Mouse (Mus musculus) hindbrain, embryonic 10.5 days (tissue): Measurements from ENCODE around the gene Prr19. TPM values are rescaled to one million over a fixed set of nuclear protein-coding genes. Genes with fewer than 3 reads are reported as not detected.
"Not testable (repeated sequence)": the region's sequence is repeated elsewhere in the genome, so short reads cannot be mapped to it uniquely, and the experiment has no call there.

Source experiments
- DNase-seq: peaks from one replicate; pipeline ENCODE4 v3.0.0-alpha.2; 2017; ENCODE audit warnings: low spot score
- H3K27ac ChIP-seq: fragments of 300-500 bp; sonication (generic); 2 replicates; pipeline ENCODE4 v1.5.1; 2016; ENCODE audit warnings: mild to moderate bottlenecking, moderate library complexity
- H3K27me3 ChIP-seq: fragments of 300-500 bp; sonication (generic); 2 replicates; pipeline ENCODE4 v1.6.1; 2016; ENCODE audit warnings: mild to moderate bottlenecking; ENCODE audit not compliant: poor library complexity, insufficient read depth, severe bottlenecking
- H3K36me3 ChIP-seq: fragments of 300-500 bp; sonication (generic); 2 replicates; pipeline ENCODE4 v1.6.1; 2016; ENCODE audit warnings: mild to moderate bottlenecking, moderate library complexity
- H3K4me1 ChIP-seq: fragments of 300-500 bp; sonication (generic); replicated peaks from 2 replicates; pipeline ENCODE4 v1.6.1; 2016; ENCODE audit warnings: mild to moderate bottlenecking
- H3K4me3 ChIP-seq: fragments of 300-500 bp; sonication (generic); 2 replicates; pipeline ENCODE4 v1.5.1; 2016; ENCODE audit warnings: mild to moderate bottlenecking, moderate library complexity
- H3K9me3 ChIP-seq: fragments of 300-500 bp; sonication (generic); 2 replicates; pipeline ENCODE4 v1.6.1; 2016; ENCODE audit warnings: mild to moderate bottlenecking, moderate library complexity
- WGBS: fragments of 180-500 bp; shearing (Covaris S2); methylation state at CpG from one replicate; pipeline ENCODE4 v1.1.7; 2016; 5-methylcytosine and 5-hydroxymethylcytosine counted together
- polyA plus RNA-seq: library from polyadenylated mRNA; unstranded; fragments of >200 nt; fragmentation: Nextera tagmentation; extraction: Ambion mirVana; gene quantifications from 2 replicates; pipeline ENCODE4 v1.2.1, GENCODE M21; 2016

Gene Prr19
- polyA plus RNA-seq: 1.2 and 2.1 TPM in 2 replicates

DNA sequence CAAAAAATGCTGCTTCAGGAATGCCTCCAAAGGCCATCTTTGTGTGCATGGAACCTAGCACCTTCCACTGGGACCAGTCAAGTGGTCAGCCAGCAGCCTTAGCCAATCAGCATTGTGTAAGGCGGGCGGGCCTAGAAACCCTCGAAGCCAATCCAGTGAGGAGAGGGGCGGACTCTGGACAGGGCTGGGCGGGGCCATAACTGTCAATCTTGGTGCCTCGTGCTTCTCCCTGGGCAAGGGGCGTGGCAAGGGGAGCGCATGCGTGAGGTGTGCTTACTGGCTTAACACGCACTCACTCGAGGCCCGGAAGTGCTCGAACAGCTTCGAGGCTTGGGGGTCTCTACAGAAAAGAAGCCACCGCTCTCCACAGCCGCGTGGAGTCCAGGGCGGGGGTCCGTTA is at the start of gene Prr19:
Gene Prr19 (plus strand): TSS at position 349 of the 400 bp plus-strand sequence.
- Histone ChIP-seq H3K4me1 (peaks cover 46% of the 10 kb centered on the region), H3K9me3 (no peaks in the 10 kb centered on the region), H3K27me3 (peaks cover 9% of the 10 kb centered on the region; the same call in 1 of the 2 replicates), H3K27ac (no peak within 1 kb of the TSS), H3K4me3 (no peak within 1 kb of the TSS), H3K36me3 (peaks cover 3% of the 10 kb centered on the region)
- DNase-seq: peak; percentile 76
- WGBS: 52% methylated on average over 19 of the region's 19 CpGs

DNA sequence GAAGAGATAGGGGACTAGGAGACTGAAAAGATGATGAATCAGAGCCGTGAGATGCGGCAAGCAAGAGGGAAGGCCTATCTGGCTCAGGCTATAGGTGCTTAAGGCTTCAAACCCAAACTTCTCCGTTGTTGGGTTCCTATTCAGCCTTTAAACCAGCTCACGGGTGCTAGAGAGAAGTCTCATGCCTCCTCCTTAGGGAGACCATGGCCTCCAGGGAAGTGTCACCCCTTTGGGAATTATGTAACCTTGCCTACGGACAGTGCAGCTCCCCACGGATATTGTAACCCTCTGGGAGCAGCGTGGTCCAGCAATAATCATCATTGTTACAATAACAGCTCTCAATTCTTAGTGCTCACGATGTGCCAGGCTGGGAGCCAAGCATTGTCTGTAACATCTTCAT is 49.4 kb upstream of the Prr19 start:
- WGBS: 23% methylated on average over 8 of the region's 8 CpGs
- no peak for DNase-seq

DNA sequence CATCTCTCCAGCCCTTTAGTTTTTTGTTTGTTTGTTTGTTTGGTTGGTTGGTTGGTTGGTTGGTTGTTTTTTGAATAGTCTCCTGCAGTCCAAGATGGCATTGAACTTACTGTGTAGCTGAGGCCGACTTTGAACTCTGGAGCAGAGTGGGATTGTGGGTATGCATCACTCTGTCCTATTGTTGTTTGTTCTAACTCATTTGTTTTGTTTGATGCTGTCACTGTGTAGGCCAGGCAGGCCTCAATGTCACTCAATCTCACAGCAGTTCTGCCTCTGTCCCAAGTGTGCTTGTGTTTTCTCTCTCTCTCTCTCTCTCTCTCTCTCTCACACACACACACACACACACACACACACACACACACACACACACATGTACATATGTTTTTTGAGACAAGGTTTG is 39.3 kb upstream of the Prr19 start:
- Histone ChIP-seq H3K27me3 (0 out of 2 replicates have a peak, but pooled peaks cover 7% of the 10 kb centered on the region), H3K4me3 (no peak overlapping the region), H3K27ac (no peak overlapping the region), H3K36me3 (no peaks in the 10 kb centered on the region), H3K4me1 (peaks cover 14% of the 10 kb centered on the region), H3K9me3 (no peaks in the 10 kb centered on the region)
- 86% methylated on average over 1 of the region's 1 CpGs for WGBS
- no peak for DNase-seq

More for the DNA sequence above, 49.4 kb upstream of the Prr19 start:
- Histone ChIP-seq H3K9me3 (no peaks in the 10 kb centered on the region), H3K27me3 (no peaks in the 10 kb centered on the region), H3K36me3 (0 out of 2 replicates have a peak, but pooled peaks cover 3% of the 10 kb centered on the region), H3K4me3 (peak overlapping the region; percentile 85), H3K4me1 (peaks cover 49% of the 10 kb centered on the region), H3K27ac (peak overlapping the region; percentile 97)

DNA sequence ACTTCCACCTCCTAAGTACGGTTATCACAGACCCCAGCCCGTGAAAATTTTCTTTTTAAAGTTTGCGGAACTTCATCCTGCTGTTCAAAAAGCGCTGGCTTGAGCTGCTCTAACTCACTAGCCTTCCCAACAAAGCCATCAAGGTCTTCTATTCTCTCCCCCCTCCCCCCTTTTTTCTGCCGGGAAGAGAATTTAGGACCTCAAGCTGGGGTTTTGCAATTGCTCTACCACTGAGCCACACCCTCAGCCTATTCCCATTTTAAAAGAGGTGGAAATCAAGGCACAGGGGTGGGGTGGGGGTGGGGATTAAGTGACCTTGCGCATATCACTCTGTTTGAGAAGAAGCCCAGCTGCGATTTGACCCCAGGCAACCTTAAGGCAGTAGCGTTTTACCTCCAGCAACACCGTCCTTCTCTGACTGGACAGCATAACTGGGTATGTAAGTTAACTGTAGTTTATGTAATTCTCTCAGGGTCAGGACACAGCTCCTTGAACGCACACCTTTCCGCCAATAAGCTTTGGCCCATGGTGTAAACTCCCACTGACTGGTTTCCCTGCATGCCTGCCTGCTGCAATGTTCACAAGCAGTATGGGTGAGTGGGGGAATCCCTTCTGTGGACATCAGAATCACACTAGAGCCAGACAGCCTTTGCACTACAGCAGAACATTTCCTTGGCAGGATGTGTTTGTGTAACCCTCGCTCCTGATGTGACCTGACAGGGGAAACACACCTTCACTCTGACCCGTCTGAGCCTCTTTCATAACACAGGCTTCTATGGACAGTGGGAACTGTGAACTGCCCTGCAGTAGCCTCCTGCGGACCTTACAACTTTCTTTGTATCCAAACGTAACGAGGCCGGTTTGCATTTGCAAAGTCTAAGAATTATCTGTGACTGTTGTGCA is 37.0 kb upstream of the Prr19 start:
- WGBS: 21% methylated on average over 17 of the region's 17 CpGs
- H3K4me1 ChIP-seq: peaks cover 27% of the 10 kb centered on the region
- DNase-seq: no peak
- 0 out of 2 replicates have a peak, but pooled peaks cover 7% of the 10 kb centered on the region for H3K27me3 ChIP-seq
- H3K4me3 ChIP-seq: no peak overlapping the region
- no peaks in the 10 kb centered on the region for H3K9me3 ChIP-seq
- H3K36me3 ChIP-seq: no peaks in the 10 kb centered on the region
- no peak overlapping the region for H3K27ac ChIP-seq

DNA sequence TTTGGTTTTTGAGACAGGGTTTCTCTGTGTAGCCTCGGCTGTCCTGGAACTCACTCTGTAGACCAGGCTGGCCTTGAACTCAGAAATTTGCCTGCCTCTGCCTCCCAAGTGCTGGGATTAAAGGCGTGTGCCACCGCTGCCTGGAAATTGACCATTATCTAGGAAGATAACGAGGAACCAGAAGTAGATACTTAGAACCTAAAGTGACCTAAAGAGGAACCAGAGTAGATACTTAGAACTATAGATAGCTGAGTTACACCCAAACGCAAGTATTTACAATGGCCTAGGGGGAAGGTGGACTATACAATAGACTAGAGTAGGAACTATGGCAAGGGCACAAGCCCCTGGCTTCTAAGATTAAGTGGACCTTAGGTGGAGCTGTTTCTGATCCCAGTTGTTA is 35.5 kb upstream of the Prr19 start:
- WGBS: 95% methylated on average over 5 of the region's 5 CpGs
- not testable (repeated sequence) for H3K9me3 ChIP-seq, H3K27me3 ChIP-seq, DNase-seq, H3K36me3 ChIP-seq, H3K4me3 ChIP-seq, H3K27ac ChIP-seq
- H3K4me1 ChIP-seq: peaks cover 43% of the 10 kb centered on the region

DNA sequence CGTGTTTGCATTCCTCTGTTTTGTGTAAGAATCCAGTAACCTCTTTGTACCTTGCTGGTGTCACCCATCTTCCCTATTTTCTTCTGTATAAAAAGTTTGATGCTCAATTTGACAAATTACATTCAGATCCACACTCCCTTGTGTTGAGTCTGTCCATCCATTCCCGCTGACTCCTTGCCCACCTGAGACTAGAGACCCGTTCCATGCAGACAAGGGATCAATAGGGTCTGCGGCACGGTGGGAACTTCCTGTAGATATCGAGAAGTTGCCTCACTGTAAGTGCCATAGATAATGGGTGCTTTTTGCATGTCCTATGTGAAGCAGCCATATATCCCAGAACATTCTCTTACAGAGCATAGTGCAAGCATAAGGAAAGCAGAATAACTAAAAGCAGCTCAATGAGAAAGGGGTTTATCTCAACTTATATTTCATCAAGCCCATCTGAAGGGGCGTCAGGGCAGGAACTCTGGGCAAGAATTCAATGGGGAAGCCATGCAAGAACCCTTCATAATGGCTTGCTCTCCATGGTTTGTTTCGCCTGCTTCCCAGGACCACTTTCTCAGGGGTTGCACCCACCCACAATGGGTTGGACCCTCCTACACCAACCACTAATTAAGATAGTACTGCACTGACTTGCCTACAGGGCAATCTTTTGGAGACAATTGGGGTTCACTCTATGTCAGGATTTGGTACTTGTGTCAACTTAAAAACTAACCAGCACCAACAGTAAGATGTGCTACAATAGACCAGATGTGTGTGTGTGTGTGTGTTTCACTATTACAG is 34.8 kb upstream of the Prr19 start:
- WGBS: 92% methylated on average over 8 of the region's 8 CpGs
- no peak for DNase-seq
- Histone ChIP-seq H3K36me3 (peaks cover 7% of the 10 kb centered on the region), H3K27ac (peak overlapping the region; percentile 95; the same call in 1 of the 2 replicates), H3K4me3 (peak overlapping the region; percentile 91), H3K9me3 (no peaks in the 10 kb centered on the region), H3K27me3 (0 out of 2 replicates have a peak, but pooled peaks cover 7% of the 10 kb centered on the region), H3K4me1 (peaks cover 49% of the 10 kb centered on the region)

DNA sequence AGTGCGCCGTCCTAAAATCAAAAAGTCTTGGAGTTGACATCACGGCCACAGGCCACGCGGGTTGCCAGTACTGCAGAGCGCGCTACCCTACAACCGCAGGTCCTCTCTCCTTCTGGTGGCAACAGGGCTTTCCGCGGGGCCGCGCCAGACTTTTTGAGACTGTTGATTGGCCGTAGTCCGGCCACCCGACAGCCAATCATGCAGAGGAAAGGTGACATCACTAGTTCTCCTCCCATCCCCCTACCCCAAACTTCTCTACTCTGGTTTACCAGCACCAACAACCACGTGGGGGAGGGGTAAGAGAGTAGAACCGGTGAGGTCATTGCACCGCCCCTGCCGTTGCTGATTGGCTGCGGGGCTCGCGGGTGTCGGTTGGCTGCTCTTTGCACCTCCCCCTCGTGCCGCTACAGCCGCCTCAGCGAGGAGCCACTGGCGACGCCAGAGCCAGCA is 33.9 kb upstream of the Prr19 start, which contains the start of gene Cic:
Gene Cic (plus strand): TSS at position 404 of the 450 bp plus-strand sequence.
- peaks cover 17% of the 10 kb centered on the region for H3K36me3 ChIP-seq
- WGBS: under 1% methylated on average over 29 of the region's 29 CpGs
- peak within 1 kb of the TSS; percentile 91 for H3K4me3 ChIP-seq
- H3K4me1 ChIP-seq: peaks cover 50% of the 10 kb centered on the region
- no peaks in the 10 kb centered on the region for H3K9me3 ChIP-seq
- peak within 1 kb of the TSS; percentile 95 for H3K27ac ChIP-seq
- H3K27me3 ChIP-seq: 0 out of 2 replicates have a peak, but pooled peaks cover 7% of the 10 kb centered on the region
- peak; percentile 99 for DNase-seq

DNA sequence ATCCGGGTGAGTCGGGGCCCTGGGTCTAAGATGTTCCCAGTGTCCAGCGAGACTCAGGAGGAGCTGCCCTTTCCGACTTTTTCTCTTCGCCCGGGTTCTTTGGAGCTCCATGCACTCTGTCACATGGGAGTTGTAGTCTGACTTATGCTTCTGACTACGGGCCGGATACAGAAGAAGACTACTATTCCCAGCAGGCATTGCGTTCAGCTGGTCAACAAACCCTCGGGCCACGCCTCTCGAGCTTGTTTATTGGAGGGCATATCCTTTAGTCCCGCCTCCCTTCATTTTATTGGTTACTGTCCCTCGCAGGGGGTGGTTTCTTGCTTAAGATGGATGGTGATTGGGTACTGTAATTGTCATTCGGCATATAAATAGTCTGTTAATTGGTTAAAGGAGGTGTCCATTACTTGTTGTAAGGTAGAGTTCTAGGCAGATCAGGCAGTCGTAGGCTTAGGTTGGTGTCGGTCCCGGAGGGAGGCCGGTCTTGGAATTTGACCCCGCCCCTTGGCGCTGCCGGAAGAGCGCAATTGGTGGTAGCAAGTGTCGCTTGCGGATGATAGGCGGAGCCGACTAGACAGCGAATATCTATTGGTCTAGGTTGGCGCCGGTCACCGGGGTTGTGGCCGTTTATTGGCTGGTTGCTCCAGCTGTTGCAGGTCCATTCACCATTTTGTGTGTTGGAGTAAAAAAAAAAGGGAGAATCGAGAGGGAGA is 33.3 kb upstream of the Prr19 start:
- peak overlapping the region; percentile 95 for H3K27ac ChIP-seq
- H3K4me3 ChIP-seq: peak overlapping the region; percentile 91
- DNase-seq: peak; percentile 99
- WGBS: under 1% methylated on average over 33 of the region's 33 CpGs
- peaks cover 22% of the 10 kb centered on the region for H3K36me3 ChIP-seq
- H3K4me1 ChIP-seq: peaks cover 50% of the 10 kb centered on the region
- H3K9me3 ChIP-seq: no peaks in the 10 kb centered on the region
- 0 out of 2 replicates have a peak, but pooled peaks cover 7% of the 10 kb centered on the region for H3K27me3 ChIP-seq

DNA sequence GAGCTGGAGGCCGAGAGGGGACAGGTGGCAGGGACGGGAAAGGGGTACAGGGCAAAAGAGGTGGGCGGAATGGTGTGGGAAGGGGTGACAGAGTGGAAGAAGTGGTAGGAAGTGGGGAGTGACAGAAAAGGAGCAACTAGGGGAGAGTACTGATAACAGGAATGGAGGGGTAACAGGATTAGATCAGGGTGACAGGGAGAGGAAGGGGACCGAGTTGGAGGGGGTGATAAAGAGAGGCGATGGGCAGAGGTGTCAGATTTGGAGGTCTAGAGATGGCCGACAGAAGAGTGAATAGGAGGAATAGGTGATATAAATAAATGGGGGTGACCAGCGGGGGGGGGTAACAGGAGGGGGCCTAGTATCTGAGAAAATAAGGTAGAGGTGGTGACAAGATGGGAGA is 32.6 kb upstream of the Prr19 start:
- peak overlapping the region; percentile 95 for H3K27ac ChIP-seq
- whole genome bisulfite sequencing: 7% methylated on average over 7 of the region's 7 CpGs
- peaks cover 56% of the 10 kb centered on the region for H3K4me1 ChIP-seq
- DNase-seq: no peak
- no peaks in the 10 kb centered on the region for H3K9me3 ChIP-seq
- H3K36me3 ChIP-seq: peaks cover 29% of the 10 kb centered on the region
- H3K4me3 ChIP-seq: peak overlapping the region; percentile 91
- 0 out of 2 replicates have a peak, but pooled peaks cover 7% of the 10 kb centered on the region for H3K27me3 ChIP-seq

DNA sequence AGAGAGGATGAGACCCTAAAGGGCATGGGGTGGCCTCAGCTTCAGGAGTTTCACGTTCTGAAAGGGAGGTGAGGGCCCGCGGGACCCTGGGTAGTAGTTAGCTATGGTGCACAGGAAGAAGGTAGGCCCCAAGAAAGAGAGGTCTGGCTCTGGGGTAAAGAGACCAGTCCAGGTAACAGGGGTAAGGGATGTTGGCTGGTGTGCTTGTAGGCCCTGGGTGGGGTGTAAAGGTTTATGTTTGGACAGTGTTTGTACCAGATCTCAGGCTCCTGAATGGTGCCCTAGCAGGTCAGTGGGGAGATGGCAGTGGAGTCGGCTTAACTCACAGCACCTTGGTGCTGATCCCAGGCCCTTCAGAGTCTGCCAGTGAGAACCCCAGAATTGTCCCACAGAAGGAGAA is 32.2 kb upstream of the Prr19 start:
- peaks cover 31% of the 10 kb centered on the region for H3K36me3 ChIP-seq
- peaks cover 53% of the 10 kb centered on the region for H3K4me1 ChIP-seq
- H3K4me3 ChIP-seq: peak overlapping the region; percentile 91
- 51% methylated on average over 4 of the region's 4 CpGs for WGBS
- no peak for DNase-seq
- no peaks in the 10 kb centered on the region for H3K9me3 ChIP-seq
- H3K27ac ChIP-seq: peak overlapping the region; percentile 95
- 0 out of 2 replicates have a peak, but pooled peaks cover 7% of the 10 kb centered on the region for H3K27me3 ChIP-seq

DNA sequence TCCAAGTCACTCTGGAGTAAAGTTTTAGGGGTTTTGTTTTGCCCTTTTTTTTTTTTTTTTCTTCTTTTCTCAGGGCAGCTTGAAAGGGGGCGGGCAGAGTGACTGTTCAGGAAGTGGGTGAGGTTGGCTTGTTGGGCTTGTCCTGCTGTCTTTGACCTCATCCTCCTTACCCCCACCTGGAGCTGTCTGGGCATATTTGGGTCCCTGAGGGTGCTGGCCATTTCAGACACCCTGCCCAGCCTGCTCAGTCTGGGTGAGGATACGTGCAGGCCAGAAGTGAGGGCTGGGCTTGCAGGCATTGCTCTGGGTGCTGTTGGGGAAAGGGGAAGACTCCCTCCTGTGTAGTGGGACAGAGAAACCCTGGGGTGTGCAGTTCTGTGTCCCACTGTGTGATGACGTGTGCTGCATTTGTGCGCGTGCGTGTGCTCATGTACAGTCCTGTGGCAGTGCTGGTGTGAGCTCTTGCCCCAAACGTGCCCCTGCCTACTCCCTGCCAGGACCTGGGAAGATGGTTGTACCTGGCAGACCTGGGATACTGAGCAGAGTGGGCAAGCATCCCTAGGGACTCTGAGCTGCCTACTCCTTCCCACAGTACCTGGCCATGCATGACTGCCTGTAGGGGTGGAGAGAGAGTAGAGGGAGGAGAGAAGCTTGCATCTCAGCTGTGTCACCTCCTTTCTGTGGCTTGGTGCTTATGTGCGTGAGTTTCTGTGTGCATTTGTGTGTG is 31.5 kb upstream of the Prr19 start:
- H3K4me1 ChIP-seq: peaks cover 53% of the 10 kb centered on the region
- H3K27me3 ChIP-seq: 0 out of 2 replicates have a peak, but pooled peaks cover 1% of the 10 kb centered on the region
- peak overlapping the region; percentile 91; the same call in 1 of the 2 replicates for H3K4me3 ChIP-seq
- no peak for DNase-seq
- H3K36me3 ChIP-seq: peaks cover 31% of the 10 kb centered on the region
- peak overlapping the region; percentile 50; the same call in 1 of the 2 replicates for H3K27ac ChIP-seq
- WGBS: 79% methylated on average over 8 of the region's 8 CpGs
- no peaks in the 10 kb centered on the region for H3K9me3 ChIP-seq
